Mouse (Mus musculus): ENCODE results near the gene Il33. TPM values are rescaled to one million over a fixed set of nuclear protein-coding genes. Genes with fewer than 3 reads are reported as not detected.
"Not testable (repeated sequence)": the region's sequence is repeated elsewhere in the genome, so short reads cannot be mapped to it uniquely, and the experiment has no call there.

Gene Il33
- total and polyA plus RNA-seq, 2 experiments from 2014 or later = 15.3 to 16.9 TPM

DNA sequence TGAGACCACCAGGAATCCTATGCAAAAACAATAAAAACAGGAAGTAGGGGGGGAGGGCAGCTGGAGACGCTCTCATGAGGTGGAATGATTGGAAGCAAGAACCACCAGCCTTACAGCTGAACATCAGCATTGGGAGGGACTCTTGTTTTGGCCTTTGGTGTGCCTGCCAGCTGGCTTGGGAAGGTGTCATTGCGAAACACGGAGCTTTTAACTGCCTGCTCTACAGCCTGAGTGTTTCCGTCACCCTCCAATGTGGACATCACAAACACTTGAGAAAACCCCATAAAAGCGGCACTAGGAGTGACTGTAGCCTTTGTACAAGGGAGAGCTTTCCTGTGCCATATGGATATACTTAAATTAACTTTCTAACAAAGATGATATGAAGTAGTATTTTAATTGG, 5.4 kb downstream of the Il33 start:
- ATAC-seq (no peak), DNase-seq (ENCODE audit: low spot score) (no peak)
- H3K27me3 ChIP-seq (ENCODE audit: insufficient read depth, low read length) = no peaks in the 10 kb centered on the region
- no peak for TF ChIP-seq CTCF (IDR thresholded peaks at IDR 0.05; ENCODE audit: low read depth)
- H3K4me2 ChIP-seq (ENCODE audit: low read depth, low read length) = no peak overlapping the region
- H3K4me3 ChIP-seq (ENCODE audit: low read length) = no peak overlapping the region
- 74% methylated on average over 5 of the region's 5 CpGs for WGBS
- H3K4me1 ChIP-seq (ENCODE audit: insufficient read depth, low read length) = no peaks in the 10 kb centered on the region
- no peaks in the 10 kb centered on the region for H3K36me3 ChIP-seq (ENCODE audit: insufficient read depth, low read length)
- H3K9ac ChIP-seq (replicated peaks; ENCODE audit: low read length) = no peak overlapping the region
- no peaks in the 10 kb centered on the region for H3K9me3 ChIP-seq (ENCODE audit: low read length)
- H3K27ac ChIP-seq = no peak overlapping the region

DNA sequence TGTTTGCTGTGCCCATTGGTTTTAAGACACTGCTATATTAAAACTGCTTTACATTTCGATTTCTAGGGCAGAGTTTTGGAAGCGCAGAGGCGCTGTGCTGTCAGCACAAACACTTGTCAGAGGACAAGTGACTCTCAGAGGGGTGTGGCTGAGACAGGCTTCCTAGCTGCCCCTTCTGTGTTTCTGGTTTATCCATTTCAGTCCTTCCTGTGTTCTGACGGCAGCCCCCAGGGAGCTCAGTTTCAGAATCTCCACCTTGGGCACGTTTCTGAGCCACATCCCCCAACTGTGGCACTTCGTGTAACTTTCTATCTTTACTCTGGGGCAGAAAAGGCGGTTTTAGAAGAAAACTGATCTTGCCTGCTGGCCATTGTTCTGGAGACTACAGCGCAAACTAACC, 12.5 kb downstream of the Il33 start:
- Histone ChIP-seq H3K36me3 (ENCODE audit: insufficient read depth, low read length) (no peaks in the 10 kb centered on the region), H3K27ac (no peak overlapping the region), H3K4me1 (ENCODE audit: insufficient read depth, low read length) (no peaks in the 10 kb centered on the region), H3K4me3 (ENCODE audit: low read length) (no peak overlapping the region), H3K27me3 (ENCODE audit: insufficient read depth, low read length) (no peaks in the 10 kb centered on the region), H3K9me3 (ENCODE audit: low read length) (no peaks in the 10 kb centered on the region), H3K9ac (replicated peaks; ENCODE audit: low read length) (no peak overlapping the region), H3K4me2 (ENCODE audit: low read depth, low read length) (no peak overlapping the region)
- TF ChIP-seq CTCF (IDR thresholded peaks at IDR 0.05; ENCODE audit: low read depth) = no peak
- 62% methylated on average over 8 of the region's 8 CpGs for WGBS
- ATAC-seq (no peak), DNase-seq (ENCODE audit: low spot score) (no peak)

DNA sequence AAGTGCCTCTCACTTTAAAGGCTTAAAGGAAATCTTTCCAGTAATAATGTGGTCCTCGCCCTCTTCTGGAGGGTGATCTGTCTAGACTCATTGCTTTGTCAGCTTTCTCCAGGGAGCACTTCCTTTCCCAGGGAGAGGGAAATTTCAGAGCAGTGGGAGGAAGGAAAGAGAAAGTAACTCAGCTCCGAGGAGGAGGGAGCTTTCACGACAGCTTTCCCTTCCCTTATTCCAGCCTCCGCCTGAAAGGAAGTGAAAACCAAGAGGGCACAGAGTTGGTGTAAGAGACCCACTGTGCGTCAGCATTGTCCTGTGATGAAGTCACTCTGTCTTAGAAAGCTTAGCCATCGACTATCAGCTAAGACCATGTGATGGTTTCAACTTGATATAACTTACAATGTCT, 15.3 kb downstream of the Il33 start:
- DNase-seq (ENCODE audit: low spot score) (no peak), ATAC-seq (no peak)
- 52% methylated on average over 6 of the region's 6 CpGs for WGBS
- Histone ChIP-seq H3K9ac (replicated peaks; ENCODE audit: low read length) (no peak overlapping the region), H3K27ac (no peak overlapping the region), H3K4me2 (ENCODE audit: low read depth, low read length) (no peak overlapping the region), H3K4me1 (ENCODE audit: insufficient read depth, low read length) (no peaks in the 10 kb centered on the region), H3K9me3 (ENCODE audit: low read length) (no peaks in the 10 kb centered on the region), H3K27me3 (ENCODE audit: insufficient read depth, low read length) (no peaks in the 10 kb centered on the region), H3K4me3 (ENCODE audit: low read length) (no peak overlapping the region), H3K36me3 (ENCODE audit: insufficient read depth, low read length) (no peaks in the 10 kb centered on the region)
- no peak for TF ChIP-seq CTCF (IDR thresholded peaks at IDR 0.05; ENCODE audit: low read depth)

DNA sequence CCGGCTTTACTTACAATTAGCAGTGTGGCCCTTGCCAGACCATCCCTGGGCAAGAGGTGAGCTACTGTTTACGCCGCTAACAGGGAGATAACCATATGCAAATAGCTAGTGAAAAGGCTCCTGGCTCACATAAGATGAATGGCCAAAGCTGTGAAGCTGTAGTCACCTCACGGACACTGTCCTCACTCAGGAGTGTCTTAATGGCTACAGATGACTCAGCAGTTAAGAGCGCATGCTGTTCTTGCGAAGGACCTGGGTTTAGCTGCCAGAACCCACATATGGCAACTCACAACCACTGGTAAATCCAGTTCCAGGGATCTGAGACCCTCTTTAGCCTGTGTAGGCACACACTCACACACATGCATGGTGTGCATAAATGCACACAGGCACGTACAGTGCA, 16.3 kb downstream of the Il33 start:
- Histone ChIP-seq H3K36me3 (ENCODE audit: insufficient read depth, low read length) (no peaks in the 10 kb centered on the region), H3K27me3 (ENCODE audit: insufficient read depth, low read length) (no peaks in the 10 kb centered on the region), H3K9me3 (ENCODE audit: low read length) (no peaks in the 10 kb centered on the region), H3K9ac (replicated peaks; ENCODE audit: low read length) (no peak overlapping the region), H3K4me3 (ENCODE audit: low read length) (no peak overlapping the region), H3K4me1 (ENCODE audit: insufficient read depth, low read length) (no peaks in the 10 kb centered on the region), H3K27ac (no peak overlapping the region), H3K4me2 (ENCODE audit: low read depth, low read length) (no peak overlapping the region)
- no peak for TF ChIP-seq CTCF (IDR thresholded peaks at IDR 0.05; ENCODE audit: low read depth)
- ATAC-seq (no peak), DNase-seq (ENCODE audit: low spot score) (no peak)
- WGBS = 77% methylated on average over 7 of the region's 7 CpGs

DNA sequence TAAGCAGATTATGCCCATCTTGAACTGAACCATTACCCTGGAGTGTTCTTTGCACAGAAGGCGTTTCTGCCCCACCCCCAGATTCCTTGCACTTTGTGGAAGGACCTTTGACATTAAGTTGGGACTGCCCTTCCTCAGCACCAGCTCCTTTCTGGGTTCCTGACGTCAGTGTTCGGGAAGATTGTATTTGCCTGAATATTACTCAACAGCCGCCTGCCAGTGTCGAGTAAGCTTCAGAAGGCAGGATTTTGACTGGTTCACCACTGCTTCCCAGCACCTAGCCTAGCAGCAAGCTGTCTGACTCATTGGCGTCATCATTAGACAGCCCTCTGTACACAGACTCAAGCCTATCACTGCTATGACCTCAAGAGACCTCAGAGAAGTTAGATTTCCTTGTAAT, 17.4 kb downstream of the Il33 start:
- TF ChIP-seq CTCF (IDR thresholded peaks at IDR 0.05; ENCODE audit: low read depth) = no peak
- DNase-seq (ENCODE audit: low spot score) (no peak), ATAC-seq (no peak)
- H3K9ac ChIP-seq (replicated peaks; ENCODE audit: low read length) = no peak overlapping the region
- H3K4me3 ChIP-seq (ENCODE audit: low read length) = no peak overlapping the region
- no peak overlapping the region for H3K27ac ChIP-seq
- H3K27me3 ChIP-seq (ENCODE audit: insufficient read depth, low read length) = no peaks in the 10 kb centered on the region
- no peak overlapping the region for H3K4me2 ChIP-seq (ENCODE audit: low read depth, low read length)
- H3K36me3 ChIP-seq (ENCODE audit: insufficient read depth, low read length) = no peaks in the 10 kb centered on the region
- H3K9me3 ChIP-seq (ENCODE audit: low read length) = no peaks in the 10 kb centered on the region
- no peaks in the 10 kb centered on the region for H3K4me1 ChIP-seq (ENCODE audit: insufficient read depth, low read length)
- 86% methylated on average over 6 of the region's 6 CpGs for WGBS

DNA sequence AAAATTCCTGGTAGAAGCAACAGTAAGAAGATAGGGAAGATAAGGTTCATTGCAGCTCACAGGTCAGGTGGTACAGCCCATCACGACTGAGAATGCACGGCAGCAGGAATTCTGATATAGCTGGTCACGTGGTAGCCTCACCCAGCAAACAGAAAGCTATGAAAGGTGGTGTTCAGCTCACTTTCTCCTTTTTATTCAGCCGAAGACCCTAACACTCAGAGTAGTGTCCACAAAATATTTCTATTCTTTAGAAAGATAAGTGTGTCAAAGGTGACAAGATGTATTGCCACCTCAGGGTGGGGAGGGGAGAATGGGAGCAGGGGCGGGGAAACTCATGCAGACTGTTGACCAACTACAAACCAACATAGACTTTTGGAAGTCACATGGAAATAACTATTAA, 19.5 kb downstream of the Il33 start:
- DNase-seq (ENCODE audit: low spot score) (no peak), ATAC-seq (no peak)
- no peak overlapping the region for H3K4me3 ChIP-seq (ENCODE audit: low read length)
- no peak for TF ChIP-seq CTCF (IDR thresholded peaks at IDR 0.05; ENCODE audit: low read depth)
- H3K27ac ChIP-seq = no peak overlapping the region
- H3K36me3 ChIP-seq (ENCODE audit: insufficient read depth, low read length) = no peaks in the 10 kb centered on the region
- H3K9ac ChIP-seq (replicated peaks; ENCODE audit: low read length) = no peak overlapping the region
- H3K9me3 ChIP-seq (ENCODE audit: low read length) = no peaks in the 10 kb centered on the region
- H3K4me2 ChIP-seq (ENCODE audit: low read depth, low read length) = no peak overlapping the region
- H3K27me3 ChIP-seq (ENCODE audit: insufficient read depth, low read length) = no peaks in the 10 kb centered on the region
- WGBS = 83% methylated on average over 5 of the region's 5 CpGs
- H3K4me1 ChIP-seq (ENCODE audit: insufficient read depth, low read length) = peaks cover 7% of the 10 kb centered on the region; the same call in 1 of the 2 replicates

DNA sequence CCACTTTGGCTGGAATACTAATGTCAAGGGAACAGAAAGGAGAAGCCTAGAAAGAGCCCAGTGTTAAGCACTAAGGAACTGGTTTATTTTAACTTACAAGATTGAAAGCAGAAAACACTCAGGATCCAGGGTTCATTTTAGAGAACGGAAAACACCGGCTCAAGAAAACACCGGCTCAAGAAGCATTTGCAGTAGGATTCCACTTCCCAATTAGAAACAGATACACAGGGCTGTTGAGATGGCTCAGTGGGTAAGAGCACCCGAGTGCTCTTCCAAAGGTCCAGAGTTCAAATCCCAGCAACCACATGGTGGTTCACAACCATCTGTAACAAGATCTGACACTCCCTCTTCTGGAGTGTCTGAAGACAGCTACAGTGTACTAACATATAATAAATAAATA, 20.0 kb downstream of the Il33 start:
- H3K4me3 ChIP-seq (ENCODE audit: low read length); ATAC-seq; DNase-seq (ENCODE audit: low spot score); H3K36me3 ChIP-seq (ENCODE audit: insufficient read depth, low read length); H3K9ac ChIP-seq (replicated peaks; ENCODE audit: low read length); H3K27me3 ChIP-seq (ENCODE audit: insufficient read depth, low read length); H3K4me1 ChIP-seq (ENCODE audit: insufficient read depth, low read length); H3K27ac ChIP-seq; H3K4me2 ChIP-seq (ENCODE audit: low read depth, low read length); H3K9me3 ChIP-seq (ENCODE audit: low read length): not testable (repeated sequence)
- whole genome bisulfite sequencing = 87% methylated on average over 4 of the region's 4 CpGs

Measured in hindbrain, postnatal 0 days (tissue).